Mouse (Mus musculus) liver, embryonic 12.5 days (tissue): Measurements from ENCODE around the gene Zfand4. TPM values are rescaled to one million over a fixed set of nuclear protein-coding genes. Genes with fewer than 3 reads are reported as not detected.

Experiments
- ATAC-seq: fragments of 200-750 bp; cut with Nextera tagmentation; 2 replicates; pipeline ENCODE4 v1.8.0; 2017; ENCODE audit warnings: moderate number of reproducible peaks, mild to moderate bottlenecking, moderate library complexity
- H3K27ac ChIP-seq: fragments of 300-500 bp; sonication (generic); 2 replicates; pipeline ENCODE4 v1.5.1; 2016; ENCODE audit warnings: mild to moderate bottlenecking
- H3K27me3 ChIP-seq: fragments of 300-500 bp; sonication (generic); replicated peaks from 2 replicates; pipeline ENCODE4 v1.6.1; 2016; ENCODE audit warnings: mild to moderate bottlenecking, moderate library complexity
- H3K36me3 ChIP-seq: fragments of 300-500 bp; sonication (generic); 2 replicates; pipeline ENCODE4 v1.6.1; 2016; ENCODE audit warnings: mild to moderate bottlenecking, moderate library complexity
- H3K4me1 ChIP-seq: fragments of 300-500 bp; sonication (generic); 2 replicates; pipeline ENCODE4 v1.6.1; 2016
- H3K4me2 ChIP-seq: fragments of 300-500 bp; sonication (generic); 2 replicates; pipeline ENCODE4 v1.6.1; 2016; ENCODE audit warnings: mild to moderate bottlenecking, moderate library complexity
- H3K4me3 ChIP-seq: fragments of 300-500 bp; sonication (generic); 2 replicates; pipeline ENCODE4 v1.5.1; 2016; ENCODE audit warnings: mild to moderate bottlenecking, moderate library complexity
- H3K9ac ChIP-seq: fragments of 300-500 bp; sonication (generic); 2 replicates; pipeline ENCODE4 v1.6.1; 2016; ENCODE audit warnings: mild to moderate bottlenecking, moderate library complexity
- H3K9me3 ChIP-seq: fragments of 300-500 bp; sonication (generic); replicated peaks from 2 replicates; pipeline ENCODE4 v1.6.1; 2016; ENCODE audit warnings: mild to moderate bottlenecking, moderate library complexity
- WGBS: fragments of 180-500 bp; shearing (Covaris S2); methylation state at CpG from one replicate; pipeline ENCODE4 v1.1.7; 2016; ENCODE audit not compliant: insufficient replicate concordance; 5-methylcytosine and 5-hydroxymethylcytosine counted together
- polyA plus RNA-seq: library from polyadenylated mRNA; unstranded; fragments of >200 nt; fragmentation: Nextera tagmentation; extraction: Ambion mirVana; gene quantifications from 2 replicates; pipeline ENCODE4 v1.2.1, GENCODE M21; 2016

Zfand4 gene
- polyA plus RNA-seq, 1 experiment from 2014 or later, result 6.1 TPM

DNA sequence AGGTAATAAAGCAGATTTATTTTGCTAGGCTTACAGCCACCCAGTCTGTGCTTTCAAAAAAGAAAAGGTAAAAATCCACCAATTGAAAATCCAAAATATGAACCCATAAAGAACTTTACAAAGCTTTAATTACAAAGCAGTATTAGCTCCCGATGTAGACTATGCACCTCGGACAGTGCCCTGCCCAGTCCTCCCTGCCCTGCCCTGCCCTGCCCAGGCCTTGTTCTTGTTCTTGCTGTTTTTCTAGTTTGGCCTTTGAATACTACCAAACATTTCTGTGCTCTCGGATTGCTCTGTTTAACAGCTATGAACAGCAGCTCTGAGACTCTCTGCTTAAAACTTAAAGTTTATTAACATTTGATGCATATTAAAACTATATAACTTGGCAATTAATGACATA is 62.6 kb downstream of the Zfand4 start:
- H3K9me3 ChIP-seq, result no peaks in the 10 kb centered on the region
- H3K4me1 ChIP-seq, result no peaks in the 10 kb centered on the region
- H3K4me2 ChIP-seq, result no peak overlapping the region
- no peak overlapping the region for H3K9ac ChIP-seq
- 0 out of 2 replicates have a peak, but pooled peaks cover 3% of the 10 kb centered on the region for H3K36me3 ChIP-seq
- 74% methylated on average over 3 of the region's 3 CpGs for WGBS
- H3K27me3 ChIP-seq, result no peaks in the 10 kb centered on the region
- H3K27ac ChIP-seq, result no peak overlapping the region
- no peak for ATAC-seq
- no peak overlapping the region for H3K4me3 ChIP-seq

DNA sequence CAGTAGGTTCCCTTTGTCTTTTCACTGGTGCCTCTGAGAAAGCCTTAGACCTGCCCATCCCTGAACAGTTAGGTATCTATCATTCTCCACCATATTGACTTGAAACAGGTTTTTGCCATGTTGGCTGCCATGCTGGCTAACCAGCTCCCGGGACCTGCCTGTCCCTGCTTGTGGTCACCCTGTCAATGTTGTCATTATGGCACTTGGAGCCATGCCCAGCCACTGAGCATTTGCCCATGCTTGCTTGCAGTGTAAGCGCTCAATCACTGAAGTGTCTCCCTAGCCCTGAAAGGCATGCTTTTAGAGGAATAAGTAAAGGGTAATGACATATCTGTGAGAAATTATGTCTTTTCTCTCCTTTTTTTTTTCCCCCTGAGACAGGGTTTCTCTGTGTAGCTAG is 67.4 kb downstream of the Zfand4 start:
- WGBS, result 83% methylated on average over 2 of the region's 2 CpGs
- no peaks in the 10 kb centered on the region for H3K9me3 ChIP-seq
- H3K4me3 ChIP-seq, result no peak overlapping the region
- peaks cover 6% of the 10 kb centered on the region; the same call in 1 of the 2 replicates for H3K27me3 ChIP-seq
- no peaks in the 10 kb centered on the region for H3K4me1 ChIP-seq
- H3K36me3 ChIP-seq, result 0 out of 2 replicates have a peak, but pooled peaks cover 3% of the 10 kb centered on the region
- H3K9ac ChIP-seq, result no peak overlapping the region
- H3K27ac ChIP-seq, result no peak overlapping the region
- no peak for ATAC-seq
- no peak overlapping the region for H3K4me2 ChIP-seq

DNA sequence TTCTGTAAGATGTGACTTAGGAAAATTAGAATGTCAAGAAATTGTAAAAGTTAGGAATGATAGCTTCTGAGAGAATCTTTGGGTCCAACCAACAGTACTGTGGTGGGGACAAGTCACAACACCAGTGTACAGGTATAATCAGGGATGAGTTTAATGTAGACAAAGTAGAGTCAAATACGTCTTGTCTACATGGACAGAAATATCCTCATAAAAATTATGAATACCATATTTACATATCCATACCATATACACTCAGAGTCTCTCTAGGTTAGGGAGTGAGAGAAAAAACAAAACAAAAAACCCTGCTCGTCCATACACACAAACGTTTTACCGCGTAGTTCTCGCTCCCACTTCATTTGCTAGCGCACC is 73.4 kb downstream of the Zfand4 start:
- Histone ChIP-seq H3K9ac (peak overlapping the region; percentile 77), H3K4me1 (peaks cover 38% of the 10 kb centered on the region), H3K4me2 (peak overlapping the region; percentile 76), H3K9me3 (no peaks in the 10 kb centered on the region), H3K27me3 (peaks cover 13% of the 10 kb centered on the region; the same call in 1 of the 2 replicates), H3K4me3 (peak overlapping the region; percentile 90), H3K27ac (peak overlapping the region; percentile 86; the same call in 1 of the 2 replicates), H3K36me3 (peaks cover 18% of the 10 kb centered on the region)
- WGBS, result 2% methylated on average over 7 of the region's 7 CpGs
- no peak; the same call in 1 of the 2 replicates for ATAC-seq

DNA sequence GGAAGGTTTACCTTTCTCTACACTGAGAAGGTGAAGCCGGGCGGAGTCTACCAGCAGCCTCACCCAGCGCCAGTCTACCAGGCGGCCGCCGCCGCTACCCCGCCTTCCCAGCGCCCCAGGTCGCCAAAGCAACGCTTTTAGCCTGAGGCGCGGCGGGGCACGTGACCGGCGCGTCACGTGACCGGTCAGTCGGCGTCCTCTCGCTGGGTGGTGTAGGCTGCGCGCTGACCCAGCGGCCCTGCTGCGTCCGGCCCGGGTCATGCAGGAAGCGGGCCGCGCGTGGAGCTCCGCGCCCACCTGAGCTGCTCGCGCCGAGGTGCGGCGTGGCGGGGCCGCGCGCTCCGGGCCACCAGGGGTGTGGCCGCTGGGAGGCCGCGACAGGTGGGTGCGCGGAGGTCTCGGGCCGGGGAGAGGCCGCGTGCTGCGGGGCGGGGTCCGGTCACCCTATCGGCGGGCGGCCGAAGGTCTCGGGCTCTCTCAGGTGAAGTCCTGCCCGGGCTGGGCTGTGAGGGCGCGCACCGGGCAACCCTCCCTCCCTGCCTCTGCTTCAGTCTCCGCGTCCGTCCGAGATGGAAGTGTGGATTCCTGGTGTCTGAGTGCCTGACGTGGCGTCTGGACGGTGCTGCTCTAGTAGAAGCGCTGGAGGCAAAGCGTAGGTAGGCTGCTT is 73.9 kb downstream of the Zfand4 start, which contains the start of gene March8:
March8 (plus strand) TSS at position 190 of the 667 bp plus-strand sequence.
- ATAC-seq, result peak; percentile 94
- Histone ChIP-seq H3K4me1 (peaks cover 44% of the 10 kb centered on the region), H3K27ac (peak within 1 kb of the TSS; percentile 86), H3K9me3 (no peaks in the 10 kb centered on the region), H3K4me2 (peak within 1 kb of the TSS; percentile 76), H3K36me3 (peaks cover 20% of the 10 kb centered on the region), H3K9ac (peak within 1 kb of the TSS; percentile 77), H3K4me3 (peak within 1 kb of the TSS; percentile 90), H3K27me3 (peaks cover 13% of the 10 kb centered on the region; the same call in 1 of the 2 replicates)
- WGBS, result under 1% methylated on average over 75 of the region's 75 CpGs

DNA sequence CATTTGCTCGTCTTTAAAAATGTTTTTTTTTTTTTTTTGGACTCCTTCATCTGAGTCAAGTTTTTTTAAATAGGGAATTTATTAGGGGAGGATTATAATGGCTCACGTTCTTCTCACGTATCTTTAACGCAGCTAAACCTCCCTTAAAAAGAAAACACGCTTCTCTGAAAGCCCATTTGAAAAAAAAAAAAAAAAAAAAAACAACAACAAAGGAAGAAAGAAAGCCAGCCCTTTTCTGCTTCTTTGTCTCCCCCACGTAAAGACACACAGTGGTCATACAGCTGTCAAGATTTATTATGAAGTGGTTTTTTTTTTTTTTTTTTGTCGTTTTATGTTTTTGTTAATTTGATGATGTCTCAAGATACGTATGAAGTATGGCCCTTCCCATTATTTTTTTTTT is 74.5 kb downstream of the Zfand4 start:
- ATAC-seq, result no peak
- H3K27ac ChIP-seq, result peak overlapping the region; percentile 86
- peaks cover 23% of the 10 kb centered on the region for H3K36me3 ChIP-seq
- H3K4me3 ChIP-seq, result peak overlapping the region; percentile 90
- peak overlapping the region; percentile 77 for H3K9ac ChIP-seq
- 7% methylated on average over 8 of the region's 8 CpGs for WGBS
- H3K9me3 ChIP-seq, result no peaks in the 10 kb centered on the region
- peaks cover 47% of the 10 kb centered on the region for H3K4me1 ChIP-seq
- peak overlapping the region; percentile 76 for H3K4me2 ChIP-seq
- peaks cover 13% of the 10 kb centered on the region; the same call in 1 of the 2 replicates for H3K27me3 ChIP-seq

DNA sequence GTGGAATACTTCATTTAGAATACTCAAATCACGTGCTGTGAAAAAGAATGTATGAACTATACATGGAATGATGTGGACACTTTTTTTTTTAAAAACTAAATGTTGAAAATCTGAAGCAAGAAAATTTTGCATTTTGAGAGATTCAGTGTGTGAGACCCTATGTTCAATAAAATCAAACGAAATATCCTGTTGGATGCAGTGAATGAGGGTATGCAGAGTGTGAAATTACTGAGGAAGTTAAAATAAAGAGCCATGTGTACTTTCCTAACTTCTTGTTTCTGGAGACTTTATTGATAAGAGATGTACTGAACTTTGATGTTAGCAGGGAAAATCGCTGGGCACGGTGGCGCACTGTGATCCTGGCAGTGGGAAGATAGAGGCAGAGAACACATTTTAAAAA is 75.1 kb downstream of the Zfand4 start:
- Histone ChIP-seq H3K36me3 (peaks cover 23% of the 10 kb centered on the region), H3K9me3 (no peaks in the 10 kb centered on the region), H3K27me3 (peaks cover 13% of the 10 kb centered on the region; the same call in 1 of the 2 replicates), H3K9ac (peak overlapping the region; percentile 77), H3K27ac (peak overlapping the region; percentile 38; the same call in 1 of the 2 replicates), H3K4me2 (peak overlapping the region; percentile 76), H3K4me1 (peaks cover 51% of the 10 kb centered on the region), H3K4me3 (peak overlapping the region; percentile 90)
- 52% methylated on average over 5 of the region's 5 CpGs for WGBS
- no peak for ATAC-seq

DNA sequence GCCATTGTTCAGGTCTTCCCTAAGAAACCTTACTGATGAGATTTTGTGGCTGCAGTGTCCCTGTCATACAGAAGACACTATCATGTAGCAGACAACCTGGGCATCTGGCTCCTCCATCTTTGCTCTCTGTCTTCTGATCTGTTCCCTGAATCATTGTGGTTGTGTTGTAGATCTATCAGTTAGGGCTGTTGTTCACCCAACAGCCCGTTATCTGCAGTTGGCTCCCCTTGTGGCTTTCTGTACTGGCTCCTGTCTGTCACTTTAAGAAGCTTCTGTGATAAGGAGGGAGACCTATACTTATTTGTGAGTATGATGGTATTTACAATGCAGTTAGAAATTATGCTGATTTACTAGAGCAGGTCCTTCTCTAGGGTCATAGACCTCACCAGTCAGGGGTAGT is 76.5 kb downstream of the Zfand4 start:
- Histone ChIP-seq H3K4me2 (peak overlapping the region; percentile 76), H3K4me1 (peaks cover 53% of the 10 kb centered on the region), H3K36me3 (peaks cover 26% of the 10 kb centered on the region), H3K27ac (peak overlapping the region; percentile 76), H3K9me3 (no peaks in the 10 kb centered on the region), H3K9ac (peak overlapping the region; percentile 22; the same call in 1 of the 2 replicates), H3K4me3 (peak overlapping the region; percentile 90), H3K27me3 (peaks cover 13% of the 10 kb centered on the region; the same call in 1 of the 2 replicates)
- ATAC-seq, result no peak
- 15% methylated on average over 1 of the region's 1 CpGs for WGBS

DNA sequence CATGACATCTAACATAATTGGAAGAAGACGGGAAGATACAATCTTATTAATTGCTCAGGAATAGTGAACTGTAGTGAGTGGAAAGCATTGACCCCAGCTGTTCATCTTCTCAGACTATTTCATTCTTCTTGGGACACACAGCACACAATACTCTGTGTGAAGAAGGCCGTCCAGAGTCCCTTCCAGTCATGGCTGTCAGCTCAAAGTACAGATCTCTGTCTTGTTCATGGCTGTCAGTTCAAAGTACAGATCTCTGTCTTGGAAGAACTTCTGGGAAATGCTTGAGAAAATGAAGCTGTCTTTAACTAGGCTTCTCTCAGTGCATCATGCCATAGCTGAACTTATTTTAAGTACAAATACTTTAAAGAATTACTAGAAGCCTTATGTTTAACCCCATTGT is 83.9 kb downstream of the Zfand4 start:
- H3K9me3 ChIP-seq, result no peaks in the 10 kb centered on the region
- peaks cover 12% of the 10 kb centered on the region; the same call in 1 of the 2 replicates for H3K36me3 ChIP-seq
- no peak overlapping the region for H3K4me2 ChIP-seq
- peaks cover 46% of the 10 kb centered on the region for H3K4me1 ChIP-seq
- H3K27me3 ChIP-seq, result no peaks in the 10 kb centered on the region
- no peak overlapping the region for H3K9ac ChIP-seq
- ATAC-seq, result no peak
- WGBS, result 71% methylated on average over 2 of the region's 2 CpGs
- peak overlapping the region; percentile 52 for H3K27ac ChIP-seq
- H3K4me3 ChIP-seq, result no peak overlapping the region

DNA sequence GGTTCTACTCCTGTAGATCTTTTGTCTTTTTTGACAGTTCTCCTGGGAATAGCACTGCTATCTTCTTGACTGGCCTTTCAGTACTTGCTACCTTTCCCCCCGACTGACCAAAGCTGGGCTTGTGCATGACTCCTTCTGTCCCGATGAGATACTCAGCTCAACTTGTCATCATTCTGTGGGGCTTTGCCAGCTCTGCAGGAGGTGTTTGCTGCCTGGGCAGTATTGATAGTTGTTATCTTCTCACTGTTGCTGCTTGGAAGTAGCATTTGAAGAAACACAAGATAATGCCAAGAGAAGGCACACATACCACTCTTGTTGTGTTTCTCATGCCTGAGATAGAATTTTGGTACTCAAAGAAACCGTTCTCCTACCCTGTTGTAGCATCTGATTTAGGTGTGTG is 86.0 kb downstream of the Zfand4 start:
- ATAC-seq, result peak; percentile 95
- Histone ChIP-seq H3K4me1 (peaks cover 55% of the 10 kb centered on the region), H3K27me3 (no peaks in the 10 kb centered on the region), H3K27ac (peak overlapping the region; percentile 97), H3K9ac (peak overlapping the region; percentile 79), H3K36me3 (peaks cover 16% of the 10 kb centered on the region), H3K4me3 (peak overlapping the region; percentile 66), H3K4me2 (peak overlapping the region; percentile 77), H3K9me3 (no peaks in the 10 kb centered on the region)
- 16% methylated on average over 3 of the region's 3 CpGs for WGBS

DNA sequence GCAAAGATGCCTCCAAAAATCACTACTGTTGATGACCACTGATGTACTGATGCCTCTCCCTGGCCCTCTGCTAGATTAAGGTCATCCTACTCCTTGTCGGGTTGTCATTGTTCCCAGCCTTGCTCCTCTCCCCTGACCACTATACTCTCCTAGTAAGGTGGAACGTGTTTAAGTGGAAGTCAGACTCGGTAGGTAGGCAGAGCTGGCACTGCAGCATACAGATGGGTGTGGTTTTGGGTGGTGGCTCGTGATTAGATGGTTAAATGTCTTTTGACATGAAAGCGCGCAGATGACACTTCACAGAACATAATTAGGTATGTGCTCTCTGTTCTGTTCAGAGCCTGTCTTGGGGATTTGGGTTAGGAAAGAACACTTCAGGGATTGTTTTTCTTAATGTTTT is 86.6 kb downstream of the Zfand4 start:
- Histone ChIP-seq H3K4me3 (peak overlapping the region; percentile 66), H3K27ac (peak overlapping the region; percentile 97), H3K9me3 (no peaks in the 10 kb centered on the region), H3K27me3 (no peaks in the 10 kb centered on the region), H3K9ac (peak overlapping the region; percentile 79), H3K4me1 (peaks cover 61% of the 10 kb centered on the region), H3K36me3 (peaks cover 15% of the 10 kb centered on the region), H3K4me2 (peak overlapping the region; percentile 77)
- ATAC-seq, result peak; percentile 87
- 26% methylated on average over 6 of the region's 6 CpGs for WGBS

DNA sequence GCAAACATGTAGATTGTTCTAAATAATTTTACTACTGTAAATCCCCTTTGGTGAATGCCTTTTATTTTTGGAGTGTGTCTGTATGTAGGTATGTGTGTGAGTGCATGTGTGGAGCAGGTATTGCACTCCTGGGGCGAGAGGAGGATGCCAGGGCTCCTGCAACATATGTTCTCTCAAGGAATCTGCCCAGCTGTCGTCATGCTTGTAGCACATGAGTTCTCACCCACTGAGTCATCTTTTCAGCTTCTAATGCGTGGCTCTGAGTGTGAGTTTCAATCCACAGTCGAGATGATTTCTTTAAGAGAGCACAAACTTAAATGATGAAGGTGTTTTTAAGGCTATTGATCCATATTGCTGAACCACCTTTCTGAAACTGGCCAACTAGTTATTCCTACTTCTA is 87.5 kb downstream of the Zfand4 start:
- H3K4me2 ChIP-seq, result peak overlapping the region; percentile 77
- H3K4me3 ChIP-seq, result peak overlapping the region; percentile 66
- no peak for ATAC-seq
- no peaks in the 10 kb centered on the region for H3K27me3 ChIP-seq
- peak overlapping the region; percentile 79 for H3K9ac ChIP-seq
- H3K9me3 ChIP-seq, result no peaks in the 10 kb centered on the region
- H3K27ac ChIP-seq, result peak overlapping the region; percentile 97
- peaks cover 10% of the 10 kb centered on the region for H3K36me3 ChIP-seq
- peaks cover 63% of the 10 kb centered on the region for H3K4me1 ChIP-seq
- 63% methylated on average over 4 of the region's 4 CpGs for WGBS

DNA sequence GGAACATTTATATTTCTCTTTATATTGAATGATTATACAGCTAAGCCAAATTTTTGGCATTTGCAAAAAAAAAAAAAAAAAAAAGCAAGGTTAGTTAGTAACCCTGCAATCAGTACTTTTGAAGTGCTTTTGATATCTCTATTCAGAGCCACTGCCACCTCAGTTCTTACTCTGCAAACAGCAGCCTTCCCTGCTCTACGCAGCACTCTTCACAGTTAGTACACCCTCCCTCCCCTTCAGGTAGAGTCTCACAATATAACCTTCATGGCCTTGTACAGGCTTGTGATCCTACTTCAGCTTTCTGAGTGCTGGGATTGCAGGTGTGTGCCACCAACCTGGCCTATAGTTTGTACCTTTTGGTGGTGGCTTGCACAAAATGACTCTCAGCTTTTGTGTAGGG is 89.4 kb downstream of the Zfand4 start:
- ATAC-seq, result no peak
- Histone ChIP-seq H3K27ac (peak overlapping the region; percentile 72; the same call in 1 of the 2 replicates), H3K4me1 (peaks cover 65% of the 10 kb centered on the region), H3K27me3 (no peaks in the 10 kb centered on the region), H3K9me3 (no peaks in the 10 kb centered on the region), H3K36me3 (peaks cover 14% of the 10 kb centered on the region), H3K4me2 (peak overlapping the region; percentile 68), H3K9ac (peak overlapping the region; percentile 61), H3K4me3 (peak overlapping the region; percentile 42)
- 82% methylated on average over 1 of the region's 1 CpGs for WGBS
